Mouse (Mus musculus) myocyte (in vitro differentiated cells): ENCODE data around the gene Nlrc5.

Experiments used
- E2F4 ChIP-seq: IDR thresholded peaks from one replicate; pipeline ENCODE4 v1.6.1; 2011; ENCODE audit warnings: mild to moderate bottlenecking, control low read depth, moderate library complexity; ENCODE audit not compliant: insufficient read depth
- MAX ChIP-seq: IDR thresholded peaks from one replicate; pipeline ENCODE4 v1.6.1; 2011; ENCODE audit warnings: low read depth, mild to moderate bottlenecking, control low read depth
- MYOD1 ChIP-seq, 3 experiments: IDR thresholded peaks; one replicate each; pipeline ENCODE4 v1.6.1; 2011; ENCODE audit warnings: control low read depth in 2 of 3, low read depth in 2 of 3, mild to moderate bottlenecking in 2 of 3, moderate library complexity in 1 of 3; ENCODE audit not compliant: insufficient read length in 2 of 3, control insufficient read depth in 1 of 3
- MYOG ChIP-seq, 3 experiments: IDR thresholded peaks; one replicate each; pipeline ENCODE4 v1.6.1; 2011; ENCODE audit warnings: control low read depth in 2 of 3, low read depth in 2 of 3, mild to moderate bottlenecking in 2 of 3; ENCODE audit not compliant: insufficient read length in 2 of 3, control insufficient read depth in 1 of 3, insufficient read depth in 1 of 3
- POLR2A ChIP-seq: IDR thresholded peaks from one replicate; pipeline ENCODE4 v1.6.1; 2011; ENCODE audit warnings: low read depth, mild to moderate bottlenecking, control low read depth, moderate library complexity; ENCODE audit not compliant: insufficient read length
- SRF ChIP-seq: IDR thresholded peaks from one replicate; pipeline ENCODE4 v1.6.1; 2011; ENCODE audit warnings: low read depth; ENCODE audit not compliant: control insufficient read depth, insufficient read length
- TCF12 ChIP-seq: IDR thresholded peaks from one replicate; pipeline ENCODE4 v1.6.1; 2011; ENCODE audit warnings: mild to moderate bottlenecking, control low read depth; ENCODE audit not compliant: poor library complexity, insufficient read depth, severe bottlenecking
- TCF3 ChIP-seq: IDR thresholded peaks from one replicate; pipeline ENCODE4 v1.6.1; 2011; ENCODE audit warnings: low read depth, control low read depth; ENCODE audit not compliant: insufficient read length

GRCm38 (mm10) chr8:94432212-94432611 lies 1.9 kb upstream of the Nlrc5 start:
- TF ChIP-seq POLR2A (no peak), MYOG (IDR thresholded peaks at IDR 0.05; ENCODE audit: control insufficient read depth in 1 of 3, insufficient read depth in 1 of 3, insufficient read length in 2 of 3, low read depth in 2 of 3) (no peak), TCF12 (no peak), SRF (no peak), TCF3 (no peak), E2F4 (no peak), MYOD1 (IDR thresholded peaks at IDR 0.05; ENCODE audit: control insufficient read depth in 1 of 3, insufficient read length in 2 of 3, low read depth in 2 of 3) (no peak), MAX (no peak)
